Mouse (Mus musculus) spleen, embryonic (tissue): ENCODE measurements at regions not wholly inside any gene's neighbourhood (a gene's known extent, or its start where the extent isn't known, plus 50 kb on each side); places are given as distances from the start of the nearest gene placed in this dataset.

Source experiments
- CTCF ChIA-PET: fragments of 350-600 bp; sonication (Branson Sonifier 250); formaldehyde crosslinking; loops from one replicate; lab custom pipeline; 2022; lab: Charles Lee

- CTCF ChIA-PET, result no interaction called here
These were observed 313.4 kb upstream of the G6pd2 start for GRCm38 (mm10) chr5:61495226-61495625.

- CTCF ChIA-PET, result no interaction called here
These were observed 301.2 kb upstream of the G6pd2 start for GRCm38 (mm10) chr5:61507406-61507805.

- CTCF ChIA-PET, result no interaction called here
These were observed 268.1 kb upstream of the G6pd2 start for GRCm38 (mm10) chr5:61540502-61540901.

- CTCF ChIA-PET, result interaction anchor here (0.6 kb wide), 1 partner anchor 1759 kb away, joined by 3 read pairs; no protein-coding TSS in a partner anchor
These were observed 261.8 kb upstream of the G6pd2 start for GRCm38 (mm10) chr5:61546632-61547492.

- CTCF ChIA-PET, result no interaction called here
These were observed 255.1 kb upstream of the G6pd2 start for GRCm38 (mm10) chr5:61553526-61553925.
